Mouse (Mus musculus) heart, postnatal 10 days (tissue): ENCODE measurements around the gene Ccr7. TPM values are rescaled to one million over a fixed set of nuclear protein-coding genes. Genes with fewer than 3 reads are reported as not detected.

ENCODE experiments used
- DNase-seq, 2 experiments: peaks; one replicate each; pipeline ENCODE4 v3.0.0; 2021
- intact Hi-C: fragments of 180-260 bp; cut with DNase I; formaldehyde crosslinking; loops from one replicate; pipeline ENCODE4 v1.15.1; 2025
- total RNA-seq, 2 experiments: library from RNA; stranded (reverse); gene quantifications; 2 replicates each; pipeline ENCODE4 v1.2.3; 2021

Gene Ccr7
- total RNA-seq, 2 experiments from 2014 or later: 0.42 to 0.62 TPM

DNA sequence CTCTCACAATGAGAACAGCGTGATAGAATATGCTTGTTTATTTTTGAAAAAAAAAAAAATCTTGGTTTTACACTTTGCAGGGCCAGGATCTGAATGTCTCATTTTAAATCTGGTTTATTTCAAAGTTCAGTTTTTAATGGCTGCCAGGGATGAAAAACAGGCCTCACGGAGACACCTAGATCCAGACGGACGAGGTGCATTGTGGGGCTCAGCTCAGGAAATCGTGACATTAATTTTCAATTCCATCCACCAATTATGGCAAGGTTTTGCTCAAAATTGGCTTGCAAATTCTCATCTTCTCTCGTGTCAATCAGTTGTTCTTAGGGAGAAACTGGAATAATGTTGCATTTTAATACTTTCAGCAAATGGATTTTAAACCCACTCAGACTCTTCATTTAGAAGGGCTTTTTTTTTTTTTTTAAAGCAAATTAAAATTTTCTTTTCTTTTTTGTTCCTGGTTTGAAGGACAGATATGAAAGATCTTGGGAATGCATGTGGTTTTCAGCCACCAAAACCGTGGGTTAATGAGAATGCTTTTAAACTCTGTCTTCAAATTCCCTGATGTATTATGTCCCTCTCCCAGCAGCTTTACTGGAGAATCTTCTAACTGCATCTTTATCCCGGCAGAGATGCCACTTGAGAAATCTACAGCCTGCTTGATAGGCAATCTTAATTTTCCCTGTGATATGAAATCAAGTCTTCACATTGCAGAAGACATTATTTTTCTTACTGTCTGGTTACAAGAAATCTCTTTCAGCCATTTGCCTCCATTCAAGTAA lies 57.7 kb downstream of the Ccr7 start:
- intact Hi-C loops: no loop called here

DNA sequence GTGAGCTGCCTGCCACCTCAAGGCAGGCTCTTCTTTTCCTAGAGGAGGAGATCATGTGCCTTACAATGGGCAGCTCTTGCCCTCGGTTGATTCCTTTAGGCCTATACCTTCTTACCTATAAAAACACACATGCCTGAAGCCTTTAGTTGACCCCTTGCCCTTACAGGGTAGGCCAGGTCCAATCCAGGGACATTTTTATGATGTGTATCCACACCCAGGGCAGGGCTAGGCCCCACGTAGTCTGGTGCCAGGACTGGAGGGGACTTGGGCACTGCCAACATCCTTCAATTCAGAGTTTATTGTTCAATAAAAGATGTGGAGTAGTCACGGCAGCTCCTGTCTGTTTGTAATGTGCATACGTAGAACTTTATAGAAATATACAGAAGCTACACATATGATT lies 58.5 kb downstream of the Ccr7 start:
- DNase-seq: no peak
- intact Hi-C loops: no loop called here

More for the DNA sequence above, 57.7 kb downstream of the Ccr7 start:
- no peak for DNase-seq

DNA sequence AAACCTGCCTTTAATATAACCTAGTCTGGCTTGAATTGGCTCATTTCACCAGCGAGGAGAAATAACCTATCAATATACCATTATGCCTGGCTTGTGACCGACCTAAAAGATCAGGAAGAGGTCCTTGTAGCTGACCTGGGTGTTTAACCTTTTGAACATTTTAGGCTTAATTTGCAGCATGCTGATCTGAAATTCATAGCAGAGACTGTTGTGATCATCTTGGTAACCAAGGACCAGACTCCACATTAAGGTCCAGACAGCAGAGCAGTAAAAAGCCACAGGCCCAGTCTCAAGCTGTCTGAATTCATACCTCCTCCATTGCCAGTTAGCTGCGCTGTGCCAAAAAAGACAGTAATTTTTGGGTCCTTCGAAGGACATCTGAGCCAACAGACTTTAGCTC lies 59.1 kb downstream of the Ccr7 start:
- no peak for DNase-seq
- intact Hi-C loops: no loop called here

DNA sequence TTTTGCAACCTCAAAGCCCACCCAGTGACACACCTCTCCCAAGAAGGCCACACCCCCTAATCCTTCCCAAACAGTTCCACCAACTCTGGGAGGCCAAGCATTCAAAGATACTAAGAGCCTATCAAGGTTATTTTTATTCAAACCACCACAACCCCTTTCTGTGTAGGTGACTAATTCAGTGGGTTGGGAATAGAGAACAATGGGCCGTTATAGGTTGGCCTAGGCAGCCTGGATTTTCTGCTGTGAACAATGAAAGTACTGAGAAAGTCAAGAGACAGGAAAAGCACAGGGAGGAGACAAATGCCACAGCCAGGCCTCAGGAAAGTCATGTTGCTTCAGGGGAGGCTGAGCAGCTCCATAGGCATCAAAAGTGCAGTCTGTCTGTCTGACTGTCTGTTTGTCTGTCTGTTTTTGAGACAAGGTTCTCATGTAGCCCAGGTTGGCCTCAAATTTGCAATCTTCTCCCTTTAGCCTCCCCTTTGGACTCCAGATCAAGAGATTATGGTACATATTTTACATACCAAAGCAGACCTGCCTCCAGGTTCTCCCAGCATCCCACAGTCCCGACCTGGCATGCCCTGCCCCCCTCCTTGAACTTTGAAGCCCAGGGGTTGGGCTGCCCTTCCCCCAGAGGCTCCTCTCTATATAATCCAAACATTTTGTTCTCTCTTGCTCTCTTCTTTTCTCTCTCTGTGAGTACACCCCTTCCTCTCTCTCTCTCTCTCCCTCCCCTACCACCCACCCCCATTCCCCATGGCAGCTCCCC lies 59.8 kb downstream of the Ccr7 start:
- no peak for DNase-seq
- intact Hi-C loops: no loop called here

Other genes starting within 250 kb of the Ccr7 start
- gene Cdc6, start 247.3 kb downstream of the Ccr7 start, total RNA-seq: 1 to 10 TPM; 3.3 to 3.6 TPM
- gene Rara, start 227.3 kb downstream of the Ccr7 start, total RNA-seq: 10 to 100 TPM; 31.9 to 33.0 TPM
- gene Gjd3, start 172.1 kb downstream of the Ccr7 start, total RNA-seq: 1 to 10 TPM; 1.3 to 2.0 TPM
- gene Top2a, start 130.9 kb downstream of the Ccr7 start, total RNA-seq: 10 to 100 TPM; 53.3 to 57.0 TPM
- 100 to 1,000 TPM; 192 to 218 TPM for gene Igfbp4, start 113.8 kb downstream of the Ccr7 start, total RNA-seq
- gene Tns4, start 65.8 kb downstream of the Ccr7 start, total RNA-seq: under 1 TPM; 0.12 TPM
- gene Smarce1, start 75.9 kb upstream of the Ccr7 start, total RNA-seq: 10 to 100 TPM; 68.3 to 76.9 TPM
- 10 to 100 TPM; 12.6 to 18.9 TPM for gene Krt222, start 89.0 kb upstream of the Ccr7 start, total RNA-seq
- not detected for gene Krt24, start 130.2 kb upstream of the Ccr7 start, total RNA-seq
- gene Krt25, start 167.9 kb upstream of the Ccr7 start, total RNA-seq: not detected
- not detected for gene Krt26, start 182.9 kb upstream of the Ccr7 start, total RNA-seq
- not detected for gene Krt27, start 196.0 kb upstream of the Ccr7 start, total RNA-seq
- gene Krt28, start 219.8 kb upstream of the Ccr7 start, total RNA-seq: not detected
- gene Krt10, start 234.3 kb upstream of the Ccr7 start, total RNA-seq: 1 to 10 TPM; 6.8 to 9.7 TPM